Mouse (Mus musculus) liver, adult 2 months (tissue): ENCODE results near the gene Adcy10. TPM values are rescaled to one million over a fixed set of nuclear protein-coding genes. Genes with fewer than 3 reads are reported as not detected.

ENCODE experiments used
- DNase-seq: peaks from one replicate; pipeline ENCODE4 v3.0.0-alpha.2; 2011; ENCODE audit warnings: low read depth, low spot score; ENCODE audit errors: extremely low read depth
- H3K27ac ChIP-seq: fragments of 200-500 bp; replicated peaks from 2 replicates; pipeline ENCODE4 v1.5.1; 2012; ENCODE audit warnings: low read depth, mild to moderate bottlenecking, control low read depth, inconsistent platforms, low read length; ENCODE audit not compliant: insufficient read depth
- H3K27me3 ChIP-seq: fragments of 200-500 bp; 2 replicates; pipeline ENCODE4 v1.6.1; 2012; ENCODE audit warnings: mild to moderate bottlenecking, moderate library complexity, low read length, inconsistent platforms; ENCODE audit not compliant: control insufficient read depth, insufficient read depth
- H3K36me3 ChIP-seq: fragments of 200-500 bp; 2 replicates; pipeline ENCODE4 v1.6.1; 2012; ENCODE audit warnings: low read length, inconsistent platforms; ENCODE audit not compliant: control insufficient read depth, insufficient read depth
- H3K4me1 ChIP-seq: fragments of 200-500 bp; 2 replicates; pipeline ENCODE4 v1.6.1; 2011; ENCODE audit warnings: low read length; ENCODE audit not compliant: control insufficient read depth, insufficient read depth
- H3K4me3 ChIP-seq: fragments of 200-500 bp; 2 replicates; pipeline ENCODE4 v1.5.1; 2011; ENCODE audit warnings: low read depth, mild to moderate bottlenecking, control low read depth, low read length, moderate library complexity; ENCODE audit not compliant: insufficient read depth
- H3K79me2 ChIP-seq: fragments of 200-500 bp; 2 replicates; pipeline ENCODE4 v1.6.1; 2012; ENCODE audit warnings: inconsistent platforms, mild to moderate bottlenecking, low read length, moderate library complexity; ENCODE audit not compliant: control insufficient read depth, insufficient read depth
- H3K9ac ChIP-seq: fragments of 200-500 bp; 2 replicates; pipeline ENCODE4 v1.6.1; 2012; ENCODE audit warnings: low read depth, mild to moderate bottlenecking, control low read depth, inconsistent platforms, low read length
- CTCF ChIP-seq: fragments of 200-500 bp; IDR thresholded peaks from 2 replicates; pipeline ENCODE4 v1.5.1; 2011; ENCODE audit warnings: low read depth, low read length, control low read depth
- POLR2A ChIP-seq: fragments of 200-500 bp; IDR thresholded peaks from 2 replicates; pipeline ENCODE4 v1.6.1; 2011; ENCODE audit warnings: low read length, control low read depth; ENCODE audit not compliant: insufficient read depth; ENCODE audit errors: extremely low read depth
- WGBS: fragments of 180-500 bp; shearing (Covaris S2); methylation state at CpG from one replicate; pipeline ENCODE4 v1.1.7; 2018; 5-methylcytosine and 5-hydroxymethylcytosine counted together
- polyA plus RNA-seq: library from polyadenylated mRNA; depleted of rRNA; stranded (reverse); fragments of >200 nt; gene quantifications from 2 replicates; pipeline ENCODE4 v1.2.3, GENCODE M21; 2012; rRNA removed
- total RNA-seq: library from RNA; depleted of rRNA; stranded (reverse); fragments of >200 nt; gene quantifications from 2 replicates; pipeline ENCODE4 v1.2.3, GENCODE M21; 2014; rRNA removed

Adcy10 gene
- total and polyA plus RNA-seq, 2 experiments = 0.18 TPM; not detected in 1

- Histone ChIP-seq H3K4me3 (no peak overlapping the region), H3K4me1 (peaks cover 14% of the 10 kb centered on the region), H3K27ac (no peak overlapping the region), H3K36me3 (no peaks in the 10 kb centered on the region), H3K27me3 (no peaks in the 10 kb centered on the region), H3K79me2 (no peaks in the 10 kb centered on the region), H3K9ac (no peak overlapping the region)
- peak; percentile 53 for DNase-seq
- no peak for TF ChIP-seq POLR2A
- TF ChIP-seq CTCF = no peak
- 62% methylated on average over 3 of the region's 3 CpGs for WGBS
Measured at GRCm38 (mm10) chr1:165614793-165615192, 129.8 kb downstream of the Adcy10 start.

- H3K4me3 ChIP-seq = no peak overlapping the region
- 2% methylated on average over 7 of the region's 7 CpGs for WGBS
- peak overlapping the region; percentile 59 for H3K9ac ChIP-seq
- TF ChIP-seq CTCF (no peak), POLR2A (no peak)
- peaks cover 14% of the 10 kb centered on the region for H3K4me1 ChIP-seq
- DNase-seq = peak; percentile 94
- H3K79me2 ChIP-seq = no peaks in the 10 kb centered on the region
- no peaks in the 10 kb centered on the region for H3K36me3 ChIP-seq
- H3K27ac ChIP-seq = peak overlapping the region; percentile 99
- no peaks in the 10 kb centered on the region for H3K27me3 ChIP-seq
Measured at GRCm38 (mm10) chr1:165616652-165617051, 131.7 kb downstream of the Adcy10 start.

- 7% methylated on average over 15 of the region's 15 CpGs for WGBS
- Histone ChIP-seq H3K36me3 (no peaks in the 10 kb centered on the region), H3K9ac (no peak overlapping the region; the same call in 1 of the 2 replicates), H3K4me3 (no peak overlapping the region), H3K27ac (peak overlapping the region; percentile 99), H3K4me1 (peaks cover 14% of the 10 kb centered on the region), H3K79me2 (no peaks in the 10 kb centered on the region), H3K27me3 (no peaks in the 10 kb centered on the region)
- TF ChIP-seq POLR2A = no peak
- TF ChIP-seq CTCF = no peak
- peak; percentile 98 for DNase-seq
Measured at GRCm38 (mm10) chr1:165617166-165617891, 132.3 kb downstream of the Adcy10 start.

- no peaks in the 10 kb centered on the region for H3K27me3 ChIP-seq
- peaks cover 14% of the 10 kb centered on the region for H3K4me1 ChIP-seq
- no peak overlapping the region for H3K9ac ChIP-seq
- H3K36me3 ChIP-seq = no peaks in the 10 kb centered on the region
- H3K27ac ChIP-seq = peak overlapping the region; percentile 51
- WGBS = 37% methylated on average over 9 of the region's 9 CpGs
- no peak overlapping the region for H3K4me3 ChIP-seq
- TF ChIP-seq POLR2A (no peak), CTCF (no peak)
- peak; percentile 79 for DNase-seq
- H3K79me2 ChIP-seq = no peaks in the 10 kb centered on the region
Measured at GRCm38 (mm10) chr1:165618201-165618624, 133.2 kb downstream of the Adcy10 start.

GRCm38 (mm10) chr1:165625058-165625457 is 140.1 kb downstream of the Adcy10 start:
- no peaks in the 10 kb centered on the region for H3K36me3 ChIP-seq
- TF ChIP-seq CTCF (no peak), POLR2A (no peak)
- no peak overlapping the region for H3K4me3 ChIP-seq
- peak; percentile 63 for DNase-seq
- no peak overlapping the region for H3K9ac ChIP-seq
- no peaks in the 10 kb centered on the region; the same call in 1 of the 2 replicates for H3K79me2 ChIP-seq
- peak overlapping the region; percentile 4; the same call in 1 of the 2 replicates for H3K27ac ChIP-seq
- WGBS = 27% methylated on average over 5 of the region's 5 CpGs
- H3K27me3 ChIP-seq = no peaks in the 10 kb centered on the region
- H3K4me1 ChIP-seq = peaks cover 4% of the 10 kb centered on the region; the same call in 1 of the 2 replicates

- no peak for TF ChIP-seq CTCF
- no peak for TF ChIP-seq POLR2A
- DNase-seq = no peak
- Histone ChIP-seq H3K36me3 (no peaks in the 10 kb centered on the region), H3K4me3 (no peak overlapping the region), H3K9ac (no peak overlapping the region), H3K27me3 (no peaks in the 10 kb centered on the region), H3K27ac (no peak overlapping the region), H3K4me1 (peaks cover 4% of the 10 kb centered on the region; the same call in 1 of the 2 replicates), H3K79me2 (no peaks in the 10 kb centered on the region; the same call in 1 of the 2 replicates)
- 83% methylated on average over 5 of the region's 5 CpGs for WGBS
Measured at GRCm38 (mm10) chr1:165625896-165626295, 140.9 kb downstream of the Adcy10 start.

Other genes with a start within 250 kb of the Adcy10 start
- gene Tiprl, start 248.2 kb upstream of the Adcy10 start, total RNA-seq = 14.7 and 20.7 TPM in 2 replicates
- gene Tiprl, start 248.2 kb upstream of the Adcy10 start, polyA plus RNA-seq = 12.2 and 12.7 TPM in 2 replicates
- gene Gpr161, start 189.4 kb upstream of the Adcy10 start, total RNA-seq = 0.09 and 0.13 TPM in 2 replicates
- gene Gpr161, start 189.4 kb upstream of the Adcy10 start, polyA plus RNA-seq = 0.07 and 0.17 TPM in 2 replicates
- gene Dcaf6, start 24.7 kb upstream of the Adcy10 start, total RNA-seq = 38.9 and 43.2 TPM in 2 replicates
- 16.5 and 20.5 TPM in 2 replicates for gene Dcaf6, start 24.7 kb upstream of the Adcy10 start, polyA plus RNA-seq
- 279 and 312 TPM in 2 replicates for gene Mpc2, start 24.5 kb upstream of the Adcy10 start, total RNA-seq
- 227 and 264 TPM in 2 replicates for gene Mpc2, start 24.5 kb upstream of the Adcy10 start, polyA plus RNA-seq
- 1.4 and 2.8 TPM in 2 replicates for gene Mpzl1, start 149.4 kb downstream of the Adcy10 start, total RNA-seq
- 3.8 and 5.8 TPM in 2 replicates for gene Mpzl1, start 149.4 kb downstream of the Adcy10 start, polyA plus RNA-seq
- 2.6 and 3.0 TPM in 2 replicates for gene Rcsd1, start 224.6 kb downstream of the Adcy10 start, total RNA-seq
- 2.8 and 3.3 TPM in 2 replicates for gene Rcsd1, start 224.6 kb downstream of the Adcy10 start, polyA plus RNA-seq